Mouse (Mus musculus): ENCODE measurements around the gene Rbp4. TPM values are rescaled to one million over a fixed set of nuclear protein-coding genes. Genes with fewer than 3 reads are reported as not detected.
A peak's percentile ranks its signal among the peaks of the same experiment; 100 is the strongest.

Rbp4 gene
- polyA plus RNA-seq, 1 experiment from 2014 or later = 11.1 TPM

DNA sequence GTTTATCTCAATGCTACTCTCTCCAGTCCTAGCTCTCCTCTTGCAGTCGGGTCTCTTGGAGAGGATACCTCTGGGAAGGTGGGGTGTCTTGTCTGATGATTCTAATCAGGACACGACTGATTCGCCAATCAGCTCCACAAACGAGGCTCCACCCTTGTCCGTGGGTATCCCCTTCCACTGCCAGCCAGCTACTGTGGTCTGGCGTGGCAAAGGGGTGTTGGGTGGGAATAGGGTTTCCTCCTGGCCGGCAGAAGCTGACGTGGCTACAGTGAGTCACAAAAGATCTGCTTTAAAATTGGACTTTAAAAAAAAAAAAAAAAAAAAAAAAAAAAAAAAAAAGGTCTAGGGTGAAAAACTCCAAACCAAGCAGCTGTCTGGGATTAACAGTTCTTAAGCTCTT is 14.0 kb downstream of the Rbp4 start:
- no peaks in the 10 kb centered on the region for H3K4me1 ChIP-seq (ENCODE audit: insufficient read depth)
- no peak for TF ChIP-seq CTCF (IDR thresholded peaks at IDR 0.05; ENCODE audit: low read depth)
- no peak for DNase-seq
- no peaks in the 10 kb centered on the region for H3K9me3 ChIP-seq (ENCODE audit: low read depth, low read length)
- no peak overlapping the region for H3K4me3 ChIP-seq (ENCODE audit: low read depth, low read length)
- H3K27me3 ChIP-seq (ENCODE audit: insufficient read depth, low read length) = no peaks in the 10 kb centered on the region
- no peaks in the 10 kb centered on the region for H3K36me3 ChIP-seq (ENCODE audit: insufficient read depth)
- no peak overlapping the region for H3K9ac ChIP-seq
- 76% methylated on average over 8 of the region's 8 CpGs for WGBS
- no peak for ATAC-seq (ENCODE audit: insufficient read depth)
- no peak overlapping the region for H3K4me2 ChIP-seq
- H3K27ac ChIP-seq (ENCODE audit: low read depth) = no peak overlapping the region

DNA sequence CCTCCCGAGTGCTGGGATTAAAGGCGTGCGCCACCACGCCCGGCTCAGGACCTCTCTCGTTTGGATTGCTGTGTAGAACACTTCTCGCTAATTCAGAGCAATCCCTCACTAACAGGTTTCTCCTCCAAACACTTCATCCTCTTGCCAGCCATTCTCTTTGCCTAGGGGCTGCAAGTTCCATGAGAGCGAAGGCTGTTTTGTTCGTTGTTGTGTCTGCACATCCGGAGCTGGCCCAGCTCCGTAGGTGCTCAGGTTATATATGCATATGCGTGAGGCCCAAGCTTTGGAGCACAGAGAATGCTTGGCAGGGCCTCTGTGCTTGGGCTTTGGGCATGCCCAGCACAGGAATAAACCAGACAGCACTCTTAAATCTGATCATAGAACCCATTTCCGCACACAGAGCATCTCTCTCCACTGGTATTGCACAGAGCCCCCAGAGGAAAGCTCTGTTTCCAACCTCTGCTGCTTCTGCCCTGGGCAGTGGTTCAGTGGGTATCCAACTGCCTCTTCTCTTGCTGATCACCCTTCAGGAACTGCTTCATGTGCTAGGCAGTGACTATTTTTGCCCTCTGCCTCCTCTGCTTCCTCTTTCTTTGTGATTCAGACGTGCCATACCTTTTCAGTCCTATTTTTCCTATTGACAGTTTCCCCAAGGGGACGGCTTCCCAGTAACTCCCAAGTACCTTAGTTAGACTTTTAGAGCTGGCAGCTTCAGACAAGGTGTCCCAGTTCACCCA is 15.4 kb downstream of the Rbp4 start:
- Histone ChIP-seq H3K4me1 (ENCODE audit: insufficient read depth) (no peaks in the 10 kb centered on the region), H3K36me3 (ENCODE audit: insufficient read depth) (no peaks in the 10 kb centered on the region), H3K4me2 (no peak overlapping the region), H3K4me3 (ENCODE audit: low read depth, low read length) (no peak overlapping the region), H3K27ac (ENCODE audit: low read depth) (no peak overlapping the region), H3K9ac (no peak overlapping the region), H3K9me3 (ENCODE audit: low read depth, low read length) (no peaks in the 10 kb centered on the region), H3K27me3 (ENCODE audit: insufficient read depth, low read length) (no peaks in the 10 kb centered on the region)
- WGBS = 90% methylated on average over 15 of the region's 15 CpGs
- no peak for DNase-seq
- TF ChIP-seq CTCF (IDR thresholded peaks at IDR 0.05; ENCODE audit: low read depth) = no peak
- no peak for ATAC-seq (ENCODE audit: insufficient read depth)

DNA sequence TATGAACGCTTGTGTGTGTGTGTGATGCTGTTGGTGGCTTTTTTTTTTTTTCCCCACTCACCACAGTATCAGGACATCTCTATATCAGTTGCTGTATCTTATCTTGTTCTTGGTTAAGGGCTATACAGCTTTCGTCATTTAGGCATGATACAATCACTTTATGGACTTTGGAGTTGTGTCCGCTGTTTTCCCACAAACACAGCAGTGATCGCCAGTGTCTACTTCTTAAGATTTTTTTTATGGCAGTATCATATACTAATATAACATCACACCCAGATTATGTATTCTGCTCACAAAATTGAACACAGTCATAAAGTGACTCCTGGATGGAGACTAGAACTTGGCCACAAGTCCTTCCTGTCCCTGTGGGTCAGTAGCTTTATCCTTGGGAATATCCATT is 17.2 kb downstream of the Rbp4 start:
- no peak for ATAC-seq (ENCODE audit: insufficient read depth)
- Histone ChIP-seq H3K27me3 (ENCODE audit: insufficient read depth, low read length) (no peaks in the 10 kb centered on the region), H3K36me3 (ENCODE audit: insufficient read depth) (no peaks in the 10 kb centered on the region), H3K4me1 (ENCODE audit: insufficient read depth) (no peaks in the 10 kb centered on the region), H3K9me3 (ENCODE audit: low read depth, low read length) (no peaks in the 10 kb centered on the region), H3K9ac (no peak overlapping the region), H3K4me3 (ENCODE audit: low read depth, low read length) (no peak overlapping the region), H3K27ac (ENCODE audit: low read depth) (no peak overlapping the region), H3K4me2 (no peak overlapping the region)
- DNase-seq = no peak
- no peak for TF ChIP-seq CTCF (IDR thresholded peaks at IDR 0.05; ENCODE audit: low read depth)
- 91% methylated on average over 4 of the region's 4 CpGs for WGBS

DNA sequence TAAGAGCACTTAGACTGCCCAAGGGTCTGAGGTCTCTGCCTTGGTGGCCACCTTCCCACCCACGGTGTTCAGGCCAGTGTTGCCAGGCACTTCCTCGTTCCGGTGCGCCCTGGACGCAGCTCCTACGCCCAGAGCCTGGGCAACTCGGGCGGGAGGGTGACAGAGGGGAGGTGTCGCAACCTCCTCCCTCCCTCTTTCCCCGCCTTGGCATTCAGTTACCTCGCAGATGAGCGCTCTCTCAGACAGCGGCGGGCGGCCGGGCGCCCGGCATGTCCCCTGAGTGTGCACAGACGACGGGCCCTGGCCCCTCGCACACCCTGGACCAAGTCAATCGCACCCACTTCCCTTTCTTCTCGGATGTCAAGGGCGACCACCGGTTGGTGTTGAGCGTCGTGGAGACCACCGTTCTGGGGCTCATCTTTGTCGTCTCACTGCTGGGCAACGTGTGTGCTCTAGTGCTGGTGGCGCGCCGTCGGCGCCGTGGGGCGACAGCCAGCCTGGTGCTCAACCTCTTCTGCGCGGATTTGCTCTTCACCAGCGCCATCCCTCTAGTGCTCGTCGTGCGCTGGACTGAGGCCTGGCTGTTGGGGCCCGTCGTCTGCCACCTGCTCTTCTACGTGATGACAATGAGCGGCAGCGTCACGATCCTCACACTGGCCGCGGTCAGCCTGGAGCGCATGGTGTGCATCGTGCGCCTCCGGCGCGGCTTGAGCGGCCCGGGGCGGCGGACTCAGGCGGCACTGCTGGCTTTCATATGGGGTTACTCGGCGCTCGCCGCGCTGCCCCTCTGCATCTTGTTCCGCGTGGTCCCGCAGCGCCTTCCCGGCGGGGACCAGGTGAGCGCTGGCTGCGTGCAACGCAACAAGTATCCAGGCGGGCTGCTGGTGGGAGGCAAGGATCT is 28.0 kb downstream of the Rbp4 start, which contains the start of gene Ffar4:
Ffar4 (plus strand) TSS at position 214 of the 901 bp plus-strand sequence.
- Histone ChIP-seq H3K9ac (peak within 1 kb of the TSS; percentile 34; the same call in 1 of the 2 replicates), H3K4me2 (peak within 1 kb of the TSS; percentile 59), H3K36me3 (ENCODE audit: insufficient read depth) (no peaks in the 10 kb centered on the region), H3K27me3 (ENCODE audit: insufficient read depth, low read length) (peaks cover 36% of the 10 kb centered on the region), H3K4me3 (ENCODE audit: low read depth, low read length) (peak within 1 kb of the TSS; percentile 34), H3K9me3 (ENCODE audit: low read depth, low read length) (no peaks in the 10 kb centered on the region), H3K27ac (ENCODE audit: low read depth) (no peak within 1 kb of the TSS), H3K4me1 (ENCODE audit: insufficient read depth) (no peaks in the 10 kb centered on the region)
- peak; percentile 43 for DNase-seq
- TF ChIP-seq CTCF (IDR thresholded peaks at IDR 0.05; ENCODE audit: low read depth) = no peak
- peak; percentile 70 for ATAC-seq (ENCODE audit: insufficient read depth)
- under 1% methylated on average over 77 of the region's 77 CpGs for WGBS

DNA sequence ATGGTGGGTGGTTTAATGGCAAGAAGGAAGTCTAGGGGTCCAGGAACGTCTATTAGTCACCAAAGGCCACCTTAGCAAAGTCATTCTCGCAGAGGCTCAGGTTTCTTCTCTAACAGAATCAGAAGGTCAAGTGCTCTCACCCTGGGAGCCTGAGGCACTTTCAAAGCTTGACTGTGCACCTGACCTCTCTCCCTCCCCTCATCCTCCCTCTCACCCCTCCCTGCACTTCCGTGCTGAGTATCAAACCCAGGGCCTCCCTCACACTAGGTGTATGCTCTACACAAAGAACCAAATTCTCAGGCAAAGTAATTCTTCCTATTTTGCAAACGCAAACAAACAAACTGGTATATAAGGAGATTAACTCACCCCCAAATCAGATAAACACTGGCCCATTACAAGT is 28.9 kb downstream of the Rbp4 start:
- Histone ChIP-seq H3K36me3 (ENCODE audit: insufficient read depth) (no peaks in the 10 kb centered on the region), H3K27me3 (ENCODE audit: insufficient read depth, low read length) (peaks cover 36% of the 10 kb centered on the region), H3K4me3 (ENCODE audit: low read depth, low read length) (no peak overlapping the region), H3K4me2 (no peak overlapping the region), H3K9ac (no peak overlapping the region), H3K4me1 (ENCODE audit: insufficient read depth) (no peaks in the 10 kb centered on the region), H3K27ac (ENCODE audit: low read depth) (no peak overlapping the region), H3K9me3 (ENCODE audit: low read depth, low read length) (no peaks in the 10 kb centered on the region)
- 8% methylated on average over 4 of the region's 4 CpGs for WGBS
- no peak for DNase-seq
- ATAC-seq (ENCODE audit: insufficient read depth) = no peak; the same call in 1 of the 2 replicates
- TF ChIP-seq CTCF (IDR thresholded peaks at IDR 0.05; ENCODE audit: low read depth) = no peak

DNA sequence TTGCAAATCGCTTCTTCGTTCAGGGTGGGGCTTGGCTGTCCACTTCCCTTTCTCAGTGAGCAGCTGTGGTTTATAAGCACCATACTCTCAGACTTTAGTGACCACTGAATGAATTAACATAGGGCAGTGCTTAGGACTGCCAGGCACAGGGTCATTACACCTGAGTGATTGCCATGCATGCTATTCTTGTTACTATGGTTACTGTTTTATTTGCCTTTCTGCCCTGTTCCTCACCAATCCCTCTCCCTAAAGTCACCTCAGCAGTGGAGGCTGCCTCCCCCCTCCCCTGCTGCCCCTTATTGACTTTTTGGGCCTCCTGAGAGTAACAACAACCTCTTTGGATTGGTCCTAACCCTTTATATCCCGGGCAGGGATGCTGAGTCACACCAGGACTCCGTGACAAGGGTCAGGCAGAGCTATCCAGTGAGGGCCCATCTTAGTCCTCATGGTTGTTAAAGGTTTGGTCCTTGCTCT is 33.5 kb downstream of the Rbp4 start:
- no peak overlapping the region for H3K27ac ChIP-seq (ENCODE audit: low read depth)
- 0 out of 2 replicates have a peak, but pooled peaks cover 3% of the 10 kb centered on the region for H3K4me1 ChIP-seq (ENCODE audit: insufficient read depth)
- H3K9ac ChIP-seq = no peak overlapping the region
- H3K9me3 ChIP-seq (ENCODE audit: low read depth, low read length) = no peaks in the 10 kb centered on the region
- H3K36me3 ChIP-seq (ENCODE audit: insufficient read depth) = no peaks in the 10 kb centered on the region
- 42% methylated on average over 4 of the region's 4 CpGs for WGBS
- H3K4me3 ChIP-seq (ENCODE audit: low read depth, low read length) = no peak overlapping the region
- H3K4me2 ChIP-seq = no peak overlapping the region
- no peak for TF ChIP-seq CTCF (IDR thresholded peaks at IDR 0.05; ENCODE audit: low read depth)
- peaks cover 10% of the 10 kb centered on the region for H3K27me3 ChIP-seq (ENCODE audit: insufficient read depth, low read length)
- ATAC-seq (ENCODE audit: insufficient read depth) = peak; percentile 53; the same call in 1 of the 2 replicates
- DNase-seq = no peak

DNA sequence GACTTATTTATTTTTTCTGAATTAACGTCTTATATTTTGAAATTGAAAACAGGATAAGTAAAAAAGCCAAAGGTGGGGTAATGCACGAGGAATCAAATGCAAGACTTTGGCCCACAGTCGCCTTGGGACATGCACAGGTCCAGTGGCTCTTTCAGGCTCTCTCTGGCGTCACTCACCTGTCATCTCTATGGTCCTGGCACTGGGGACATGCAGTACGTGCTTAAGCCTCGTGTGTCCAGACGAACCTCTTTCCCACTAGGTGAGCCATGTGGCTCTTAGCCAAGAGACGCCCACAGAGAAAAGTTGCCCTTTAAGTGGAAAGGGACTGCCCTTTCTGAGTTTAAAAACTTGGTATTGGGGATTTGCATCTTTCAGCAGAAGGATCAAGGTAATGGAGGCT is 35.7 kb downstream of the Rbp4 start:
- Histone ChIP-seq H3K27ac (ENCODE audit: low read depth) (no peak overlapping the region), H3K4me3 (ENCODE audit: low read depth, low read length) (no peak overlapping the region), H3K9ac (no peak overlapping the region), H3K36me3 (ENCODE audit: insufficient read depth) (no peaks in the 10 kb centered on the region), H3K27me3 (ENCODE audit: insufficient read depth, low read length) (no peaks in the 10 kb centered on the region), H3K4me1 (ENCODE audit: insufficient read depth) (0 out of 2 replicates have a peak, but pooled peaks cover 3% of the 10 kb centered on the region), H3K9me3 (ENCODE audit: low read depth, low read length) (no peaks in the 10 kb centered on the region), H3K4me2 (no peak overlapping the region)
- TF ChIP-seq CTCF (IDR thresholded peaks at IDR 0.05; ENCODE audit: low read depth) = no peak
- ATAC-seq (ENCODE audit: insufficient read depth) = no peak
- WGBS = 68% methylated on average over 8 of the region's 8 CpGs
- no peak for DNase-seq
